Comparison of ENCODE assay signal across 18 mouse cellular contexts in genomic region chr3:68792883-68793282, GRCm38 (mm10).
"Had no signal": no experiment of that assay in that cellular context is flagged by ENCODE, and none has a peak within 500 bp of the region (broad histone marks: within the 10 kb centered on the region; RNA-seq: fewer than 3 reads in every experiment).

No protein-coding gene starts in this region.

- DNase-seq: liver, postnatal 0 days; lung, adult 2 months; lung, postnatal 14 days; lung, postnatal 36 days; midbrain, embryonic 14.5 days; right cerebral cortex, postnatal 14 days; thymus, postnatal 14 days; thymus, postnatal 36 days had no signal

- H3K9me3 ChIP-seq: liver, embryonic 15.5 days; lung, embryonic 15.5 days; neural tube, embryonic 13.5 days; neural tube, embryonic 15.5 days; stomach, embryonic 15.5 days had no signal

- ATAC-seq: liver, postnatal 0 days; lung, postnatal 0 days had no signal

- H3K4me1 ChIP-seq: liver, embryonic 15.5 days; stomach, embryonic 15.5 days had no signal

- H3K4me3 ChIP-seq: liver, embryonic 15.5 days; lung, embryonic 15.5 days; megakaryocyte, embryonic 14.5 days; midbrain, embryonic 12.5 days; neural tube, embryonic 13.5 days; neural tube, embryonic 15.5 days; stomach, embryonic 15.5 days had no signal

- H3K27me3 ChIP-seq: liver, embryonic 15.5 days; lung, embryonic 15.5 days; midbrain, embryonic 12.5 days; neural tube, embryonic 13.5 days; neural tube, embryonic 15.5 days; stomach, embryonic 15.5 days had no signal

- H3K36me3 ChIP-seq: liver, embryonic 15.5 days; lung, embryonic 15.5 days; midbrain, embryonic 12.5 days; neural tube, embryonic 13.5 days; neural tube, embryonic 15.5 days; stomach, embryonic 15.5 days had no signal

- H3K27ac ChIP-seq: liver, embryonic 15.5 days; lung, embryonic 15.5 days; macrophage; stomach, embryonic 15.5 days; stomach, postnatal 0 days had no signal
